17 mouse cellular contexts compared by ENCODE assay signal in genomic region chr1:54563923-54564322, GRCm38 (mm10). TPM values are rescaled to one million over a fixed set of nuclear protein-coding genes. Genes with fewer than 3 reads are reported as not detected.
DNase-seq lines count a peak whose midpoint lies in the region; ATAC-seq lines count a peak whose summit lies in the region.
"Had no signal": no experiment of that assay in that cellular context is flagged by ENCODE, and none has a peak within 500 bp of the region (broad histone marks: within the 10 kb centered on the region; RNA-seq: fewer than 3 reads in every experiment).

No protein-coding gene starts in this region.

- DNase-seq in 416B (ENCODE audit: low read depth) (peak; percentile 5), A20 (ENCODE audit: low read depth, low spot score) (peak; percentile 77)
- DNase-seq in kidney, postnatal 14 days: no peak
- no peak for DNase-seq in neural tube, embryonic 10.5 days (ENCODE audit: extremely low spot score, low spot score)
- no peak for DNase-seq in right cerebral cortex, adult 18-20 months
- DNase-seq: adrenal gland, postnatal 25 days; cerebellum, adult 11 months; cerebellum, adult 9-11 months; gastrocnemius, postnatal 36 days; kidney, adult 11 months; liver; liver, postnatal 0 days; right cerebral cortex, postnatal 25 days; thymus, adult 2 months; thymus, postnatal 4 days had no signal

- ATAC-seq in hematopoietic stem cell, adult 5-6 weeks (replicated peaks in 1 of 2; ENCODE audit: insufficient read depth in 1 of 2, low FRiP score in 2 of 2, low TSS enrichment in 1 of 2, low read depth in 1 of 2, poor library complexity in 2 of 2, severe bottlenecking in 2 of 2): peak; percentile 12 to 48; a peak in 1 of 4 replicates
- peak; percentile 94 for ATAC-seq in monocyte, adult 5-6 weeks (replicated peaks; ENCODE audit: insufficient number of reproducible peaks, low FRiP score, low TSS enrichment, poor library complexity, severe bottlenecking)
- ATAC-seq: liver, postnatal 0 days had no signal

RNA-seq across cellular contexts. Expression of gene Pgap1, which starts 6.4 kb away (rescaled TPM):
- 0.94 and 1.3 TPM in 2 replicates for total RNA-seq in hematopoietic stem cell, adult 5-6 weeks (2017)
- 18.9 to 23.0 TPM (median 21.4 TPM) in 3 replicates for total RNA-seq in monocyte, adult 5-6 weeks (2017)

Comparison
In these comparisons a context has a peak if more than half of its experiments do, and no peak if none do; other contexts are left out.
1. DNase-seq: peak in 416B (single experiment) and A20 (single experiment); none in kidney, postnatal 14 days (single experiment), neural tube, embryonic 10.5 days (single experiment) and right cerebral cortex, adult 18-20 months (single experiment).